Mouse (Mus musculus) monocyte, adult 5-6 weeks (primary cell): ENCODE results near the gene Ccno. TPM values are rescaled to one million over a fixed set of nuclear protein-coding genes. Genes with fewer than 3 reads are reported as not detected.
A peak's percentile ranks its signal among the peaks of the same experiment; 100 is the strongest.

Source experiments
- ATAC-seq: fragments of 153-309, 156-312 bp; replicated peaks from 2 replicates; pipeline ENCODE4 v1.8.0; 2017; ENCODE audit warnings: mild to moderate bottlenecking; ENCODE audit not compliant: low TSS enrichment, insufficient number of reproducible peaks, severe bottlenecking, poor library complexity, low FRiP score
- total RNA-seq: library from RNA; stranded (forward); fragments of 200-1000, 200-491, 200-594 nt; gene quantifications from 3 replicates; pipeline ENCODE4 v1.2.3, GENCODE M21; 2017

Ccno gene
- total RNA-seq, 1 experiment from 2014 or later: 0.48 TPM

DNA sequence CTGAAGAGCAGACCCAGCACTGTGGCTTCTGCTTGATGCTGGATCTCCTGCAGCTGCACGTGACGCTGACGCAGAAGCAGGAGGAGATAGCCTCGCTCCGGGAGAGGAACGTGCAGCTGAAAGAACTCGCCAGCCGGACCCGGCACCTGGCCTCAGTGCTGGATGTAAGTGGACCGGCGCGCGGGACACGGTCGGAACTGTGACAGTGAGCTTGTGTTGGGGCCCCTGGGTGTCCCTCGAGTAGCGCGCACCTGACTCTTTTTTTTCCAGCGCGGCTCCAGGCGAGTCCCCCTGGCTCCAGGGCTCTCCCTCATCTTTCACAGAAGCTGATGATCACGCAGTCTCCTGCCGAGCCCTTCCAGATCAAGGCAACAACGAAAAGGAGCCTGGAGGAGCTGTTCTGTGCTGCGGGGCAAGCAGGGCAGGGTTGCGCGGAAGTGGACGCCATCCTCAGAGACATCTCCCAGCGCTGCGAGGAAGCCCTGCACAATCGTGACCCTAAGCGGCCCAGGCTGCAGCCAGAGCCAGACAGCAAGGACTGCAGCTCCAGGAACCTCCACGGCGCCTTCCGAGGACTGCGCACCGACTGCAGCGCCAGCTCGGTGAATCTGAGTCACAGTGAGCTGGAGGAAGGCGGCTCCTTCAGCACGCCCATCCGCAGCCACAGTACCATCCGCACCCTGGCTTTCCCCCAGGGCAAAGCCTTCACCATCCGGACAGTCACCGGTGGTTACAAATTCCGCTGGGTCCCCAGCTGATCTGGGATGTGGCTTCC is 11.0 kb downstream of the Ccno start:
- no peak for ATAC-seq

- no peak for ATAC-seq
These were observed 12.5 kb downstream of the Ccno start for GRCm38 (mm10) chr13:113000090-113000489.

- no peak for ATAC-seq
These were observed 13.1 kb downstream of the Ccno start for GRCm38 (mm10) chr13:113000576-113001318.

- ATAC-seq: no peak
These were observed 25.1 kb downstream of the Ccno start for GRCm38 (mm10) chr13:113012683-113013082.

GRCm38 (mm10) chr13:113013174-113013953 is 25.8 kb downstream of the Ccno start:
- ATAC-seq: peak; percentile 52

GRCm38 (mm10) chr13:113021521-113021920 is 33.9 kb downstream of the Ccno start:
- no peak for ATAC-seq

GRCm38 (mm10) chr13:113022467-113022866 is 34.9 kb downstream of the Ccno start:
- no peak for ATAC-seq

- ATAC-seq: no peak
These were observed 35.9 kb downstream of the Ccno start for GRCm38 (mm10) chr13:113023274-113024143.

DNA sequence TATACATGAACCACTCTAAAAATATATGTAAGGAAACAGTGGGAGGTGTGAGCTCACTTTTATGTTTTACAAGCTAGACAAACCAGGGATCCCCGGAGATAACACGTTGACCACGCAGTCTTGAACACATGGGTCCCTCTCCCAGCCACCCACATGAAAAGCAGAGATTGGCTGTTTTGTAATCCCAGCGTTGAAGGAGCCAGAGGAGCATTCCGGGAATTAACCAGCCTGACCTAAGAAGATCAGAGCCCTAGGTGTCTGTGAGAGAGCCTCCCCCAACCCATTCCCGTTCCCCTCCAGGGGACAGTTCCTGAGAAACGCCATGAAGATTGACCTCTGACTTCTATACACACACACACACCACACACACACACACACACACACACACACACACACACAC is 43.7 kb downstream of the Ccno start:
- ATAC-seq: no peak

- ATAC-seq: no peak
These were observed 44.4 kb downstream of the Ccno start for GRCm38 (mm10) chr13:113031792-113032571.

DNA sequence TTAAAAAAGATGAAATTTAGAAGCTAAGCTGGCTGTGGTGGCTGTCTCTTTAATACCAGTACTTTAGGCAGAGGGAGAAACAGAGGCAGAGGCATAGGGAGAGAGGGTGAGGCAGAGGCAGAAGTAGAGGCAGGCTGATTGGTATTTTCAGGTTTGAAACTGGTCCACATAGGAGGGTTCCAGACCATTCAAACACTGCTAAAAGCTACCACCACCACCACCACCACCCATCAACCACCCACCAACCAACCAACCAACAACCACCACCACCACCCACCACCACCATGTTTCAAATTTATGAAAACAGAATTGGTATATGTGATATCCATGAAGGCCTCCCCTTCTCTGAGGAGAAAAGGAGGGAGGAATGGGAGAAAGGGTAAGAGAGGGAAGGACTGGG is 45.2 kb downstream of the Ccno start:
- ATAC-seq: no peak

DNA sequence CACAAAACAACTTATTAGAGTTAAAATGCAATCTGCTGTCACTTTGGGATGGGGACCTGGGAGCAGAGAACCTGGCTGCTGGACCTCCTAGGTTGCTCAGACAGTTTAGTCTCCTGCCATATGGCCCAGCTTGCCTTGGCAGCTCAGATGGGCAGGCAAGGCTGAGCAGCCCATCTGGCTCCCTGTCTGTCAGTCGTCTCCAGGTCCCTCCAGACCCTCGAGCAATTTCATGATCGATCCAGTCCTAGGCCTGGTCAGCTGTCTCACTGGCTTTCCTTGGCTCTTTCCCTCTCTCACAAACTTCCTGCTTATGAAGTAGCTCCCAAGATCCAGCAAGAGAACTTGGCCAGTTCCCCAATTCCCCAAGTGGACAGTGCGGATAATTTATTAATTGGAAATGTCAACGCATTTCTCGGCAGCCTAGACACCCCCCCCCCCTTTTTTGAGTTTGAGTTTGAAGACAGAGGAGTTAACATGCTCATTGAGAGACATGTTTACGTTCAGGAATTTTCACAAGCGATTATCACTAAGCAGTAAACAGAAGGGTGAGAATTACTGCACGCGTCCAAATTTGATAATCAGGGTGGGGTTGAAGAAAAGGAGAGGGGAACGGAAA is 46.8 kb downstream of the Ccno start:
- 0 out of 2 replicates have a peak, but pooled peaks have one; percentile 18 for ATAC-seq

GRCm38 (mm10) chr13:113034950-113035421 is 47.4 kb downstream of the Ccno start, which contains the start of gene Cdc20b:
Gene Cdc20b (plus strand): TSS chr13:113035111.
- ATAC-seq: peak; percentile 14; the same call in 1 of the 2 replicates

GRCm38 (mm10) chr13:113035852-113036251 is 48.2 kb downstream of the Ccno start:
- ATAC-seq: peak; percentile 72
